Mouse (Mus musculus): Measurements from ENCODE around the gene Kcnh7.

The Kcnh7 gene

DNA sequence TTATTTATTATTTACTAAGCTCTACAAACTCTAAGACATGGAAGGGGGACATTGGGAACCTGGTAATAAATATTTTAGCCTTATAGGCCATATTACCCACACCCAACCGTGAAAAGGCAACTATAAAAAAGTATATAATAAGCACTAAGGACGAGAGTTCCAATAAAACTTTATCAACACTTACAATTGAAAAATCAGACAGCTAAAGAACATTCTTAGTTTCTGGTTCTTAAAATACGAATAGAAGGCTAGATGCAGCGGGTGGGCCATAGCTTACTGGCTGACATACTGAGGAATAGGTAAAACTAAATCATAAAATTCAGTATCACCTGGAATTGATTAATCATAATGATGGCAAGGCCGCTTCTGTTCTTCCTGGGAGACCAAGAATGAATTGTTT, 539.2 kb downstream of the Kcnh7 start:
- DNase-seq = no peak
